Mouse (Mus musculus): ENCODE measurements at regions not wholly inside any gene's neighbourhood (a gene's known extent, or its start where the extent isn't known, plus 50 kb on each side); places are given as distances from the start of the nearest gene placed in this dataset.

GRCm38 (mm10) chrX:10647332-10647731 lies 67.5 kb upstream of the Mid1ip1 start:
- no peak for DNase-seq

GRCm38 (mm10) chrX:10650881-10651280 lies 63.9 kb upstream of the Mid1ip1 start:
- DNase-seq: peak; percentile 48

Measured in kidney, adult 9 months (tissue).